Mouse (Mus musculus) neutrophil, adult 5-6 weeks (primary cell): ENCODE measurements around the gene Rpl18. TPM values are rescaled to one million over a fixed set of nuclear protein-coding genes. Genes with fewer than 3 reads are reported as not detected.

Experiments used
- ATAC-seq: fragments of 151-379, 151-347 bp; 2 replicates; pipeline ENCODE4 v1.8.0; 2017; ENCODE audit warnings: mild to moderate bottlenecking, moderate TSS enrichment; ENCODE audit not compliant: insufficient number of reproducible peaks, poor library complexity, low FRiP score, severe bottlenecking; ENCODE audit errors: extremely low read depth
- total RNA-seq: library from RNA; stranded (forward); fragments of 200-1000 nt; gene quantifications from 2 replicates; pipeline ENCODE4 v1.2.3, GENCODE M21; 2017

Rpl18 gene
- total RNA-seq, 1 experiment from 2014 or later: 797 TPM

GRCm38 (mm10) chr7:45710477-45711191 is 4.6 kb upstream of the Rpl18 start:
- no peak for ATAC-seq

- ATAC-seq: no peak
Observed at GRCm38 (mm10) chr7:45711316-45712021, 3.8 kb upstream of the Rpl18 start.

GRCm38 (mm10) chr7:45712022-45712757 is 3.1 kb upstream of the Rpl18 start:
- no peak for ATAC-seq

DNA sequence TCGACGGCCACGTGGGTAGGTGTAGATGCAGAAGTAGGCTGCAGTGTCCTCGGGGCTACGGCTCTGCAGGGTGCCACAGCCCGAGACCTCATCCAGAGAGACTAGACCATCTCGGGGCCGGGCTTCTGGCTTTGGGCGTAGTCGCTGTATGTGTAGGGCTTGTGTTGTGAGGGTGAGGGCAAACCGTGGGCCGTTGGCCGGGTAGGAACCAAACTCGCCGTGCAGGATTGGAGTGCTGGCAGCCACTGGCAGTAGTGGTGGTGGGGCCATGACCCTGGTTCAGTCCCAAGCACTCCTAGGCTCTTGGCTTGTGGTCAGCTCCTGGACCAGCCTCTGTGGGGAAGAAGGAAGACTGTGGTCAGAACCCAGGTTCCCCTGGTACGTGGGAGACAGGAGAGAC is 1.9 kb upstream of the Rpl18 start:
- no peak for ATAC-seq

GRCm38 (mm10) chr7:45713881-45714520 is 1.3 kb upstream of the Rpl18 start:
- ATAC-seq: no peak

DNA sequence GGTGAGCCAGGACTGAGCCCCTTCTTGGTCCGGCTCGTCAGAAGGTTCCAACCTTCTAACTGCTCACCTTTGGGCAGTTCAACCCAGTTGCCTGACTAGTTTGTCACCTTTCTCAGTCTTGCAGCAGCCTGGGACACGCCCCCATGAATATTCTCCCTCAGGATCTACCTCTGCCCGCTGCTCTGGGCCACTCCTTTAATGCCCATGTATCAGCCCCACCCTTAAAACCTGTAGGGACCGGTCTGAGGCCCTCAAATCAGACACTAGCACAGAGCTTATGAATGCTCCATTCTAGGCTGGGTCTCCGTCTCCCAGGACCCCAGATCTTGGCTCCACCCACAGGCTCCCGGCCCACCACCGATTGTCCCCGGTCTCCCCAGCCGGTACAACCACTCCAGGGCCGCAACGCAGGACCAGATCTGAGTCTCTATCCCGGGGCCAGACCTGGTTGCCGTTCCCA is 597 bp upstream of the Rpl18 start:
- ATAC-seq: no peak

DNA sequence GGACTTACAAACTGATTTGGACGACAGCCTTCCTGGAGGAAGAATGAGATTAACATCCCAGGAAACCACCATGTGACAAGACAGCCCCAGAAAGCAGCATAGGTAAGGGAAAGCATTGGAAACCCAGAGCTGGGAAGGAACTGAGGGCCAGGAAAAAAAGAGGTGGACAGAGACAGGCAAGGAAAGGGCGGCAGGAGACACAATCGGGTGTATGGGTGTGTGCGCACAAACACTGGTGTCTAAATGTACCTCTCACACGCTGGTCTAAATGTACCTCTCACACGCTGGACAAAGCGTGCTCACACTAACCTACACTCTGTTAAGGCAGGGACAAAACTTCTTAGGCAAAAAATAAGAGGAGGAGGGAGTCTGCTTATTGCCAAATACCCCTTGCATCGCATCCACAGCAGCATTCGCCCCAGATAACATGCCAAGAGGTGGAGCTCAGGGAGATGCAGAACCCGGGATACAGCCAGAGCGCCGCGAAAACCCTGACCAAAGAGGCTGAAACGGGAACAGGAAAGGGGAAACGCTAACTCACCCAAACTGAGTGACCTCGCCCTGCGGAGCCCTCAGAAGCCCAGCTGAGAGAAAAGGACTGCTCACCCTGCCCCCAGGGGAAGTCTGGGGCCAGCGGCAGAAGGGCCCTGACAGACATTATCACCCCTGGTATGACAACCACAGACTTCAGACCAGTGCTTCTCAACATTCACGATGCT is 643 bp downstream of the Rpl18 start:
- peak; percentile 10; the same call in 1 of the 2 replicates for ATAC-seq

DNA sequence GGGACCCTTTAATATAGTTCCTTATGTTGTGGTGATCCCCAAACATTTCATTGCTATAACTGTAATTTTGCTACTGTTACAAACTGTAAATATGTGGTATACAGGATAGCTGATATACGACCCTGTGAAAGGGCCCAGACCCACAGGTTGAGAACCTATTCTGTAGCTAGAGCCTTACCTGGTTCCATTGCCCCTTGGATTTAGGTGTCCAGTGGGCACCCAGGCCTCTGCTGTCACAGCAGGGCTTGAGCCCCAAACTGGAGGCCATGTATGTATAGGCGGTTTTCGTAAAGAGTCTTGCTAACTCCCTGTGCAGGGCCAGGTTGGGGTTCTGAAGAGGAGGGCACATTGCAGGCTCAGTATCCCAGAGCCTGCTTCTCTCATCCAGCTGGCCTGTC is 1.2 kb downstream of the Rpl18 start:
- ATAC-seq: no peak

DNA sequence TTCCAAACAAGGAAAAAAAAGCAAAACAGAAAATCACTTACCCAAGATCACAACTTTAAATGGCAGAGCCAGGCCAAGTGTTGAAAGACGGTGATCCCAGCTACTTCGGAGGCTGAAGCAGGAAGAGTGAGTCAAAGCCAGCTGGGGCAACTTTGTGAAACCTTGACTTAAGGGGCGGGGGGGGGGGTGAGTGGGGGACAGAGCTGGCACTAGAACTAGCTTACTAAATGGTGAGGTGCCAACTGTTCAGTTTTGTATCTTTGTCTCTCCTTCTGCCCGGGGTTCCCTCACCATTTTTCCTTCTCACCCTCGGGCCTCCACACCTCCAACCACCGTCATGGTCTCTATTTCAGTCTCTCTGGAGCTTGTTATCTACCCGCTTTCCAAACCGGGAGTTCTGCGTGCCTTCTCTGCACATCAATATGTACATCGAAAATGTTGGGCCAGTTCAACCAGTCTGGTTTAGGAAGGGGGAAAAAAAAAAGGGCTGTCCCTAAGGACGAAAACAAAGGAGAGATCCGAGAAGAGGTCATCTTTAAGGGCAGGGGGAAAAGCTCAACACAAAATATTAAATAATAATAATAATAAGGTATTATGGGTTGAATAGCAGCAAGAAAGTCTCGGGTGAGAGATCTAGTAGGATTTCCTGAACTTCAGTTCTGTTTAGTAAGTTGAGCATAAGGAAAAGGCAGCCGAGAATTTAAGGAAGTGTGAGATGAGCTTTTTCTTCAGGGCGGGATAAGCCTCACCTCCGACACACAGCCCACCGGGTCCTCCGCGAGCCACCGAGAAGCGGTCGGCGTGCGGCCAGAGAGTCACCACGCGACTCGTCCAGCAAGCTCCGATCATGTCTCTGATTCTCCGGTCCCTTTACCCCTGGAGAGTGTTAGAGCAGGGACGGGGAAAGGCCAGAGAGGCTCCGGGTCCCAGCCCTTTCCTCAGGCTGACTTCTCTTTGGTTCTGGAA is 2.0 kb downstream of the Rpl18 start:
- no peak for ATAC-seq

- ATAC-seq: peak; percentile 73
Observed at GRCm38 (mm10) chr7:45717918-45718297, 2.7 kb downstream of the Rpl18 start, which contains the start of gene Sphk2. TSS of gene Sphk2 (minus strand) at chr7:45718002.

DNA sequence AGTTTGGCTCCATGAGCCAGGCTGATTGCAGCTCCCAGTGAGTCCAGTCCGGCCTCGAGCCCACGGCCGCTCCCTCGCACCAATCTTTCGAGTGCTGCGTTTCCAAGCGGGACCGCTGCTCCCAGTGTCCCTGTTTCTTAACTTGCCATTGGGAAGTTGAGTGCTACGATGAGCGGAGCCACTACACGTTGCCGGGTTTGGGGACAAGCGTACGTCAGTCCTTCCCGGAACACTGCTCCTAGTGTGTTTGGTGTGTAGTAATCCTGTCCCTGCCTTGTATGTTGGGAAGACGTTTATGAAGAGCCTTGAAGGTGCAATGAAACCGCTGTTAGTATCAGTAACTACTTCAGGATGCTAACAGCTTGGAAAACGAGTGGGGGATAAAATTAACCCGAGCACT is 3.1 kb downstream of the Rpl18 start:
- no peak for ATAC-seq

GRCm38 (mm10) chr7:45719180-45719579 is 3.9 kb downstream of the Rpl18 start:
- ATAC-seq: no peak

DNA sequence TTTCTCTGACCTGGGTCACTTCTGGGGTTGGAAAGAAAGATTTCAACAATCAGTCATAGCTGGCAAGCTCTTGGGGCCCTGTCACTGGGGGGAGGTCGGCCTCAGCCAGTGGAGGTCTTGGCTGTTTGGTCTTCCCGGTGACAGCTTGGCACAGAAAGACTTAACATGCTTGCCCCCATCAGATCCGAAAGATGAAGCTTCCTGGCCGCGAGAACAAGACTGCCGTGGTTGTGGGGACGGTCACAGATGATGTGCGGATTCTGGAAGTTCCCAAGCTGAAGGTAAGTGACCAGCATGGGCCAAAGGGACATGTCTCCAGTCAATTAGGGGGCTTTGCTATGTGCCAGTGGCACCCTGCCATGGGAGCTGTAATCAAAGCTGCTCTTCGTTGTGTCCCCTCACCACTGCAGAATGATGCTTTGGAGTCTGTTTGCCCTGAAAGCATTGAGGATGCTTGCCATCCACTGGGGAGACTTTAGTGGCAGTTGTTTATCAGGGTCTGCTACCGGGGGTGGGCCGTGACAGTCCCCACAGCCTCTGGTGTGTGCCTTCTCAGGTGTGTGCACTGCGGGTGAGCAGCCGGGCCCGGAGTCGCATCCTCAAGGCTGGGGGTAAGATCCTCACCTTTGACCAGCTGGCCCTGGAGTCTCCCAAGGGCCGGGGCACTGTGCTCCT is 4.6 kb downstream of the Rpl18 start:
- ATAC-seq: no peak

GRCm38 (mm10) chr7:45720413-45721233 is 5.4 kb downstream of the Rpl18 start, which contains the start of gene Fam83e:
TSS of gene Fam83e (plus strand) at chr7:45721212.
- no peak for ATAC-seq

- ATAC-seq: no peak
Observed at GRCm38 (mm10) chr7:45721234-45721571, 5.9 kb downstream of the Rpl18 start.

DNA sequence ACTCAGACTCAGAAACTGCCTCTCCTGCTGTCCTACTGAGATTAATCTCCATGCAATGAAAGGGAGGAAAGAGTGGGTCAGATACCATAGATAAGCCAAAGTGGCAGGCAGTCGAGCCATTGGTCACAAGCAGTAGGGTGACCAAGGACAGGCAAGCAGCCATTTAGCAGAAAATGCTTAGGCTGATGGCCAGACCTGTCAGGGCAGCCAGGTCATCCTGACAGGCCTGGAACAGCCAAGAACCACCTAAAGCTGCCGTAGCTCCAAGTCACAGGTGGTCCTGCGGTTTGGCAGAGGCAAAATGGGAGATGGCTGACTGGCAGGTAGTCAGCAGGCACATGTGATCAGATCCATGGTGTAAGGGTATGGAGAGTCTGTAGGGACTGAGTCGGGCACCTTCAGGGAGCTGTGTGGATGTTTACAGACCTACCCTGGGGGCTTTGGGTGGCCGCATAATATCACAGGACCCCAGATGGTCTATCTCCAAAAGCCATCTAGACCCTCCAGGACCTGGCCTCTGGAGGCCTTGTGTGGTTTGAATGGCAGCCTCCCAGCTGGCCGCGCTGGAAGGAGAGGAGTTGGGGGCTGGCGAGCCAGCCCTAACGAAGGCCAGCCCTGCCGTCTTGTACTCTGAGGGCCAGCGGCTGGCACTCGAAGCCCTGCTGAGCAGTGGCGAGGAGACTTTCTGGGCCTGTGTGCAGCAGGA is 6.5 kb downstream of the Rpl18 start:
- no peak for ATAC-seq
